Mouse (Mus musculus) myocyte (in vitro differentiated cells): ENCODE measurements around the gene Calr3.

Source experiments
- E2F4 ChIP-seq: IDR thresholded peaks from one replicate; pipeline ENCODE4 v1.6.1; 2011; ENCODE audit warnings: mild to moderate bottlenecking, control low read depth, moderate library complexity; ENCODE audit not compliant: insufficient read depth
- MYOG ChIP-seq, 3 experiments: IDR thresholded peaks; one replicate each; pipeline ENCODE4 v1.6.1; 2011; ENCODE audit warnings: control low read depth in 2 of 3, low read depth in 2 of 3, mild to moderate bottlenecking in 2 of 3; ENCODE audit not compliant: insufficient read length in 2 of 3, control insufficient read depth in 1 of 3, insufficient read depth in 1 of 3
- POLR2A ChIP-seq: IDR thresholded peaks from one replicate; pipeline ENCODE4 v1.6.1; 2011; ENCODE audit warnings: low read depth, mild to moderate bottlenecking, control low read depth, moderate library complexity; ENCODE audit not compliant: insufficient read length
- POLR2AphosphoS2 ChIP-seq: IDR thresholded peaks from one replicate; pipeline ENCODE4 v1.6.1; 2011; ENCODE audit warnings: low read depth, control low read depth; ENCODE audit not compliant: insufficient read length
- SRF ChIP-seq: IDR thresholded peaks from one replicate; pipeline ENCODE4 v1.6.1; 2011; ENCODE audit warnings: low read depth; ENCODE audit not compliant: control insufficient read depth, insufficient read length
- TCF12 ChIP-seq: IDR thresholded peaks from one replicate; pipeline ENCODE4 v1.6.1; 2011; ENCODE audit warnings: mild to moderate bottlenecking, control low read depth; ENCODE audit not compliant: poor library complexity, insufficient read depth, severe bottlenecking
- USF1 ChIP-seq: IDR thresholded peaks from one replicate; pipeline ENCODE4 v1.6.1; 2011; ENCODE audit warnings: low read depth, mild to moderate bottlenecking, control low read depth, moderate library complexity

DNA sequence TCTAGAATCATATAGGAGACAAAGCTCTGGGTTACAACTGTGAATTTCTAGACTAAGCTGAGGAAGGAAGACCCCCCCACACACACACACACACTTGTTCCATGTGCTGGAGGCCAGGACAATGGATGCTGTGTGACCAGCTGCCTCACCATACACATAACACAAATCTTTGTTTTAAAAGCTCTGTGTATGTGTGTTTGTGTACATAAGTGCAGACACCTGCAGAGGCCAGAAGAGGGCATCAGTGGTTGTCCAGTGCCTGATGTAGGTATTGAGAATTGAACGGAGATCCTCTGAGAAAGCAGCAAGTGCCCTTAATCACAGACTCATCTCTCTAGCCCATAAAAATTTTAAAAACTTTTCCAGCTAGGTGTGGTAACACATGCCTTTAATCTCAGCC, 20.7 kb downstream of the Calr3 start:
- TF ChIP-seq POLR2A (no peak), USF1 (no peak), POLR2AphosphoS2 (no peak), SRF (no peak), TCF12 (no peak), E2F4 (no peak), MYOG (IDR thresholded peaks at IDR 0.05; ENCODE audit: control insufficient read depth in 1 of 3, insufficient read depth in 1 of 3, insufficient read length in 2 of 3, low read depth in 2 of 3) (no peak)
